Mouse (Mus musculus) limb, embryonic 14.5 days (tissue): ENCODE measurements around the gene Isg15. TPM values are rescaled to one million over a fixed set of nuclear protein-coding genes. Genes with fewer than 3 reads are reported as not detected.

Experiments
- ATAC-seq: fragments of 200-750 bp; cut with Nextera tagmentation; 2 replicates; pipeline ENCODE4 v1.8.0; 2017; ENCODE audit warnings: low read depth, moderate number of reproducible peaks, moderate TSS enrichment; ENCODE audit not compliant: low FRiP score
- DNase-seq: peaks from one replicate; pipeline ENCODE4 v3.0.0-alpha.2; 2015; ENCODE audit warnings: low spot score
- H3K27ac ChIP-seq: fragments of 300-500 bp; sonication (generic); replicated peaks from 2 replicates; pipeline ENCODE4 v1.5.1; 2014; ENCODE audit warnings: low read depth, mild to moderate bottlenecking, low read length, moderate library complexity, mixed read lengths
- H3K27me3 ChIP-seq: fragments of 300-500 bp; sonication (generic); 2 replicates; pipeline ENCODE4 v1.6.1; 2014; ENCODE audit warnings: low read length, mixed read lengths; ENCODE audit not compliant: control insufficient read depth, insufficient read depth
- H3K36me3 ChIP-seq: fragments of 300-500 bp; sonication (generic); 2 replicates; pipeline ENCODE4 v1.6.1; 2014; ENCODE audit warnings: mild to moderate bottlenecking, low read length, moderate library complexity, mixed read lengths; ENCODE audit not compliant: control insufficient read depth, insufficient read depth
- H3K4me1 ChIP-seq: fragments of 300-500 bp; sonication (generic); 2 replicates; pipeline ENCODE4 v1.6.1; 2014; ENCODE audit warnings: antibody characterized with exemption, low read length, mixed read lengths; ENCODE audit not compliant: control insufficient read depth, insufficient read depth
- H3K4me2 ChIP-seq: fragments of 300-500 bp; sonication (generic); replicated peaks from 2 replicates; pipeline ENCODE4 v1.6.1; 2014; ENCODE audit warnings: low read depth, mild to moderate bottlenecking, low read length, moderate library complexity; ENCODE audit not compliant: severe bottlenecking
- H3K4me3 ChIP-seq: fragments of 300-500 bp; sonication (generic); replicated peaks from 2 replicates; pipeline ENCODE4 v1.5.1; 2014; ENCODE audit warnings: low read length
- H3K9ac ChIP-seq: fragments of 300-500 bp; sonication (generic); 2 replicates; pipeline ENCODE4 v1.6.1; 2014; ENCODE audit warnings: mild to moderate bottlenecking, low read depth, low read length, moderate library complexity; ENCODE audit not compliant: severe bottlenecking
- H3K9me3 ChIP-seq: fragments of 300-500 bp; sonication (generic); 2 replicates; pipeline ENCODE4 v1.6.1; 2016; ENCODE audit warnings: low read length; ENCODE audit not compliant: control insufficient read depth
- POLR2A ChIP-seq: fragments of 200-500 bp; IDR thresholded peaks from 2 replicates; pipeline ENCODE4 v1.8.0; 2012; ENCODE audit warnings: inconsistent platforms, mild to moderate bottlenecking, moderate library complexity, borderline replicate concordance; ENCODE audit not compliant: insufficient read depth, insufficient read length; ENCODE audit errors: extremely low read depth
- WGBS: fragments of 180-500 bp; shearing (Covaris S2); extraction: QIAGEN DNeasy Blood & Tissue Kit; methylation state at CpG from one replicate; pipeline ENCODE4 v1.1.7; 2014; 5-methylcytosine and 5-hydroxymethylcytosine counted together
- polyA plus RNA-seq, 2 experiments: library from polyadenylated mRNA; depleted of rRNA in 1 of 2; stranded (reverse) in 1 of 2; unstranded in 1 of 2; fragments of >200 nt; fragmentation: Nextera tagmentation in 1 of 2; extraction: Ambion mirVana in 1 of 2; gene quantifications; 2 replicates each; pipeline versions ENCODE4 v1.2.1 to v1.2.3; 2012 to 2014

Gene Isg15
- polyA plus RNA-seq, 2 experiments = 0.26 to 1.4 TPM

DNA sequence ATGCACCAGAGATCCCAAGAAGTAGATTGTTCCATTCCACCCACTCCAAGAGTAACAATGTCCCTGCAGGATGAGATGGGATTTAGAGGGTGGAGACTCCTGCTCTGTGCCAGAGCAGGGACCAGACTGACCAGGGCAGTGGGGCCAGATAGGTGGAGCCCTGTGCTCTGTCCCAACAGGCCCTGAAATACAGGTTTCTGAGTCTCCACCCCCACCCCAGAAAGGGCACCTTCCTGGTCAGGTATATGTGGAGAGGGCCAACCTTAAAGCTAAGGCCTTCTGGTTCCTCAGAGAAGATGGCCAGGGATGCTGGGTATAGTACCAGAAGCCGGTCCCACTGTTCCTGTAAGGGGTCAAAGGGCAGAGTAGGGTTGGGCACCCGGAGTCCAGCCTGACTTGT lies 23.7 kb upstream of the Isg15 start:
- Histone ChIP-seq H3K9ac (no peak overlapping the region), H3K4me3 (no peak overlapping the region), H3K4me1 (0 out of 2 replicates have a peak, but pooled peaks cover 5% of the 10 kb centered on the region), H3K27ac (no peak overlapping the region), H3K9me3 (no peaks in the 10 kb centered on the region), H3K4me2 (no peak overlapping the region), H3K36me3 (peaks cover 10% of the 10 kb centered on the region), H3K27me3 (no peaks in the 10 kb centered on the region)
- TF ChIP-seq POLR2A = no peak
- 79% methylated on average over 2 of the region's 2 CpGs for WGBS
- no peak for ATAC-seq
- DNase-seq = no peak

DNA sequence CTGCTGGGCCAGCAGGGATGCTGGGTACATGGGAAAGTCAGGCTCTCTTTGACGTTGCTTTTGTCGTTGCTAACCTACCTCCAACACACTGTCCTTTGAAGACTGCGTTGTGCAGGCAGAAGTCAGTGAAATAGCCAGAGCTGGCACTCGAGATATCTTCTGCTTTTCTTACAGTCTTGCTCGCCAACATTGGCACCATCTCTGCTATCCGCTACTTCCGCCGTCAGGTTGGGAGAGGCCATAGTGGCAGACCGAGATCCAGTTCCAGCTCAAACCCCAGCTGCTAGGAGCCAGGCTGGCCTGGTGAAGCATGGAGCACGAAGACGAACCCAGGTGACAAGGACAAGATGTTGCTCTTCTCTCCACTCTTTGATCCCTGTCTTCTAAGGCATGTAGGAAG lies 19.3 kb upstream of the Isg15 start:
- Histone ChIP-seq H3K4me2 (no peak overlapping the region), H3K9me3 (no peaks in the 10 kb centered on the region), H3K4me3 (no peak overlapping the region), H3K9ac (no peak overlapping the region), H3K27ac (no peak overlapping the region), H3K36me3 (0 out of 2 replicates have a peak, but pooled peaks cover 7% of the 10 kb centered on the region), H3K4me1 (no peaks in the 10 kb centered on the region), H3K27me3 (no peaks in the 10 kb centered on the region)
- DNase-seq = no peak
- 87% methylated on average over 11 of the region's 11 CpGs for WGBS
- no peak for TF ChIP-seq POLR2A
- no peak for ATAC-seq

DNA sequence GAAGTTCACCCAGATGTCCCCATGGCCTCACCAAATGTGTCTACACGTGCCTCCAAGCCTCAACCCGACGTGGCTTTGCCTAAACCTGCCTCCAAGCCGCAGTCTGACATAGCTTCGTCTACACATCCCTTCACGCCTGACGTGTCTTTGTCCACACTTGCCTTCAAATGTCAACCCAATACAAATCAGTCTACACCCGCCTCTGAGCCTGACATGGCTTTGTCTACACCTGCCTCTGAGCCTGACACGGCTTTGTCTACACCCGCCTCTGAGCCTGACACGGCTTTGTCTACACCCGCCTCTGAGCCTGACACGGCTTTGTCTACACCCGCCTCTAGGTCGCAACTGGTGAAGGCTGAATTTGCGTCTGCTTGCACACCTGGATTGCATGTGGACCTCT lies 17.2 kb upstream of the Isg15 start:
- no peak for TF ChIP-seq POLR2A
- no peak overlapping the region for H3K4me3 ChIP-seq
- DNase-seq (no peak), ATAC-seq (no peak)
- H3K4me1 ChIP-seq = no peaks in the 10 kb centered on the region
- 0 out of 2 replicates have a peak, but pooled peaks cover 4% of the 10 kb centered on the region for H3K36me3 ChIP-seq
- H3K27ac ChIP-seq = no peak overlapping the region
- no peak overlapping the region for H3K9ac ChIP-seq
- WGBS = 63% methylated on average over 16 of the region's 16 CpGs
- no peaks in the 10 kb centered on the region for H3K9me3 ChIP-seq
- H3K4me2 ChIP-seq = no peak overlapping the region
- no peaks in the 10 kb centered on the region for H3K27me3 ChIP-seq

DNA sequence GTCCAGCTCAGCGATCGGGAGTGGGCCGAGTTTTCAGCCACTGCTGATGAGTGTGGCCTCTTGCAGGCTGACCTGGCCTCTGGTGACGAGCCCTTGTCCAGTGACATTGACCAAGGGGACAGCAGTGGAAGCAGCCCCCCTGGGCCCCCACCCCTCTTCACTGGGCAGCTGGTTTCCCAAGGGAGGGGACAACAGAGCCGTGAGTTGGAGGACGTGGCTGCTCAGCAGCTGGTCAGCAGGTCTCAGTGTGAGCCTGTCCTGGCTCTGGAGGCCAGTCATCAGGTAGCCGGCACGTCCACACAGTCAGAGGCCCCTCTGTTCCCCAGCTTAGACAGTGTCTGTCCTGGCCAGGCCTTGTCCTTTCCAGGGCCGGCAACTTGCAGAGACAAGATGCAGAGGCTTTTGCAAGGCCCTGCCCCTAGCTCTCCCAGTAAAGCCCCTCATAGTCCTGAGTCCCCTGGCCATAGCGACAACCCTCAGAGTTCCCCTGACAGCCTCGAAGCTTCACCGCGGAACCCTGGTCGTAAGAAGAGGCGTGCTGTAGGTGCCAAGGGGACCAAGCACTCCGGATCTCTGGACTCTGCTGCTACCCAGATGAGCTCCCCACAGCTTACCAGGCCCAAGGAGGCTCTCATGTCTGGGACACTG lies 16.5 kb upstream of the Isg15 start:
- no peak overlapping the region for H3K4me3 ChIP-seq
- H3K9me3 ChIP-seq = no peaks in the 10 kb centered on the region
- 0 out of 2 replicates have a peak, but pooled peaks cover 4% of the 10 kb centered on the region for H3K36me3 ChIP-seq
- H3K27ac ChIP-seq = no peak overlapping the region
- no peaks in the 10 kb centered on the region for H3K27me3 ChIP-seq
- no peak overlapping the region for H3K9ac ChIP-seq
- no peak overlapping the region for H3K4me2 ChIP-seq
- no peak for TF ChIP-seq POLR2A
- no peak for ATAC-seq
- DNase-seq = no peak
- WGBS = 76% methylated on average over 16 of the region's 16 CpGs
- no peaks in the 10 kb centered on the region for H3K4me1 ChIP-seq

DNA sequence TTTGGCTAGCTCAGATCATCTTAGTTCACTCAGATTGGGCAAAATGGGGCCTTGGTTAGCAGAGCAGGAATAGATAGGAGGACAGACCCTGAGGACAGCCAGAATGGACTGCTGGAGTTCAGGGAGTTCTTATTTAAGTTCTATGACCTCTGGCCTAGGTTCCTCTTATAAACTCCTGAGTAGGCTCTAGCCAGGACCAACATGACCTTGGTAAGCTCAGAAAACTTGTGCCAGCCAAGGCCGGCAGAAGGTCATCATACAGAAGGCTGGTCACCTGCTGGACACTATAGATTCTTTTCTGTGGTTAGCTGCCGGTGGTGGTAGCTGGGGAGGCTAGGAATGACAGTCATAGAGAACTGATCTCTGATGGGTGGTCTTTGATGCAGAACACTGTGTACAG lies 15.6 kb upstream of the Isg15 start:
- no peak overlapping the region for H3K4me3 ChIP-seq
- H3K4me2 ChIP-seq = no peak overlapping the region
- no peaks in the 10 kb centered on the region for H3K9me3 ChIP-seq
- no peaks in the 10 kb centered on the region for H3K36me3 ChIP-seq
- DNase-seq (no peak), ATAC-seq (no peak)
- no peaks in the 10 kb centered on the region for H3K27me3 ChIP-seq
- WGBS = 81% methylated on average over 2 of the region's 2 CpGs
- no peaks in the 10 kb centered on the region for H3K4me1 ChIP-seq
- no peak overlapping the region for H3K9ac ChIP-seq
- no peak overlapping the region for H3K27ac ChIP-seq
- TF ChIP-seq POLR2A = no peak
